Mouse (Mus musculus): ENCODE results near the gene Vti1a.

GRCm38 (mm10) chr19:55580667-55581066 lies 264.6 kb downstream of the Vti1a start:
- no peak for TF ChIP-seq CTCF (IDR thresholded peaks at IDR 0.05)
- TF ChIP-seq EP300 (IDR thresholded peaks at IDR 0.05) = no peak

Measured in lung, postnatal 0 days (tissue).